Mouse (Mus musculus): Measurements from ENCODE around the gene Tmem189.

GRCm38 (mm10) chr2:167656629-167657478 lies 32.8 kb downstream of the Tmem189 start:
- TF ChIP-seq CTCF (IDR thresholded peaks at IDR 0.05; ENCODE audit: low read depth) (no peak), EP300 (IDR thresholded peaks at IDR 0.05; ENCODE audit: low read depth) (no peak)

Data from heart, postnatal 0 days (tissue).